Mouse (Mus musculus): Measurements from ENCODE around the gene Farp1. TPM values are rescaled to one million over a fixed set of nuclear protein-coding genes. Genes with fewer than 3 reads are reported as not detected.

The Farp1 gene
- polyA plus RNA-seq, 1 experiment, result 28.8 TPM

GRCm38 (mm10) chr14:121229036-121229773, 194.2 kb downstream of the Farp1 start:
- WGBS, result 50% methylated on average over 9 of the region's 9 CpGs
- H3K27ac ChIP-seq (ENCODE audit: insufficient read depth, low read depth, low read length), result no peak overlapping the region

GRCm38 (mm10) chr14:121231232-121231631, 196.2 kb downstream of the Farp1 start:
- no peak overlapping the region for H3K4me3 ChIP-seq (ENCODE audit: insufficient read depth, low read depth, low read length)
- H3K4me1 ChIP-seq (ENCODE audit: control insufficient read depth, insufficient read depth, low read length), result no peaks in the 10 kb centered on the region
- DNase-seq, result no peak
- H3K36me3 ChIP-seq (ENCODE audit: control insufficient read depth, insufficient read depth, low read length), result no peaks in the 10 kb centered on the region; the same call in 1 of the 2 replicates
- TF ChIP-seq POLR2A (IDR thresholded peaks at IDR 0.05; ENCODE audit: low read depth, low read length) (no peak), CTCF (conservative IDR thresholded peaks at IDR 0.05; ENCODE audit: insufficient read depth, insufficient read length, low read depth, low read length) (no peak)
- 95% methylated on average over 8 of the region's 8 CpGs for WGBS
- no peaks in the 10 kb centered on the region for H3K27me3 ChIP-seq (replicated peaks; ENCODE audit: control insufficient read depth, insufficient read depth, low read length)
- no peak overlapping the region for H3K27ac ChIP-seq (ENCODE audit: insufficient read depth, low read depth, low read length)

More at GRCm38 (mm10) chr14:121229036-121229773, 194.2 kb downstream of the Farp1 start:
- Histone ChIP-seq H3K27me3 (replicated peaks; ENCODE audit: control insufficient read depth, insufficient read depth, low read length) (no peaks in the 10 kb centered on the region), H3K4me1 (ENCODE audit: control insufficient read depth, insufficient read depth, low read length) (no peaks in the 10 kb centered on the region), H3K4me3 (ENCODE audit: insufficient read depth, low read depth, low read length) (no peak overlapping the region), H3K36me3 (ENCODE audit: control insufficient read depth, insufficient read depth, low read length) (no peaks in the 10 kb centered on the region; the same call in 1 of the 2 replicates)
- TF ChIP-seq POLR2A (IDR thresholded peaks at IDR 0.05; ENCODE audit: low read depth, low read length) (no peak), CTCF (conservative IDR thresholded peaks at IDR 0.05; ENCODE audit: insufficient read depth, insufficient read length, low read depth, low read length) (no peak)
- peak; percentile 33 for DNase-seq

DNA sequence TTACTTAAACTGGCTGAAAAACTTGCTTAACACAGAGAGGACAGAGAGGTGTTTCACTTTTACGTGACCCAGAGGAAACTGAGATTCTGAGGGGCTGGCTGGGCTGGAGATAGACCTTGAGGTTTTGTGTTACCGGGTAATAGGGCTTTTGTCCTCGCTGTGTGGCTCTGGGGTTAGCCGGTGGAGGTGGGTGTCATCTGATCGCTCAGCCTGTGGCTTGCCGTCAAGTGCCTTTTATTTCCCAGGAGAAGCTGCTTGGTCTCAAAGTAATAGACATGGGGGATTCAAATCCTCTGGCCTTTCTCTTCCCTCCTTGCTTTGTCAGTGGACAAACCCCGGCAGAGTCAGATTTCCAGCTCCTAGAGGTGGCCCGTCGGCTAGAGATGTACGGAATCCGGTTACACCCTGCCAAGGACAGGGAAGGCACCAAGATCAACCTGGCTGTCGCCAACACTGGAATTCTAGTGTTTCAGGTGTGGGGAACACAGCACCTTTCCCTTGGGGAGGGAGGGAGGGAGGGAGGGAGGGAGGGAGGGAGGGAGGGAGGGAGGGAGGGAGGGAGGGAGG, 199.8 kb downstream of the Farp1 start:
- Histone ChIP-seq H3K27ac (ENCODE audit: insufficient read depth, low read depth, low read length) (no peak overlapping the region), H3K4me1 (ENCODE audit: control insufficient read depth, insufficient read depth, low read length) (no peaks in the 10 kb centered on the region), H3K27me3 (replicated peaks; ENCODE audit: control insufficient read depth, insufficient read depth, low read length) (no peaks in the 10 kb centered on the region), H3K36me3 (ENCODE audit: control insufficient read depth, insufficient read depth, low read length) (no peaks in the 10 kb centered on the region; the same call in 1 of the 2 replicates), H3K4me3 (ENCODE audit: insufficient read depth, low read depth, low read length) (no peak overlapping the region)
- no peak for DNase-seq
- 68% methylated on average over 12 of the region's 12 CpGs for WGBS
- TF ChIP-seq CTCF (conservative IDR thresholded peaks at IDR 0.05; ENCODE audit: insufficient read depth, insufficient read length, low read depth, low read length) (no peak), POLR2A (IDR thresholded peaks at IDR 0.05; ENCODE audit: low read depth, low read length) (no peak)

DNA sequence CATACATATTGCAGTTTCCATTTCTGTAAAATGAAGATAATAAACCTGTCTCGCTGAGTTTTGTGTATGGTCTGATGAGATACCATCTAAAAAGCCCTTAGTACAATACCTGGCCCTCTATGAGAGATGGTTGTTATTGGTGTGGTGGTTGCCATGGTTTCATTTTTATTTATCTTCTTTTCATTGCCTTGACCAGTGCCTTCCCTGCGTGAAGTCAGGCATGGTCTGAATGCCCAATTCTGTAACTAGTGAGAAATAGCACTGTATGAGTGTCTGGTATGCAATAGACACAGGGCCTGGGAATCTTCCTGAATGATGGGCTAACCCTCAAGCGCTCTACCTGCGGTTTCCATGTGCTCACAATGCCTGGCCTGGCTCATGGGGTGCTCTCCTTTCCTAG, 201.7 kb downstream of the Farp1 start:
- Histone ChIP-seq H3K4me3 (ENCODE audit: insufficient read depth, low read depth, low read length) (no peak overlapping the region), H3K36me3 (ENCODE audit: control insufficient read depth, insufficient read depth, low read length) (no peaks in the 10 kb centered on the region; the same call in 1 of the 2 replicates), H3K27ac (ENCODE audit: insufficient read depth, low read depth, low read length) (no peak overlapping the region), H3K27me3 (replicated peaks; ENCODE audit: control insufficient read depth, insufficient read depth, low read length) (no peaks in the 10 kb centered on the region), H3K4me1 (ENCODE audit: control insufficient read depth, insufficient read depth, low read length) (no peaks in the 10 kb centered on the region)
- TF ChIP-seq CTCF (conservative IDR thresholded peaks at IDR 0.05; ENCODE audit: insufficient read depth, insufficient read length, low read depth, low read length), result no peak
- DNase-seq, result no peak
- 92% methylated on average over 4 of the region's 4 CpGs for WGBS

- WGBS, result 93% methylated on average over 10 of the region's 10 CpGs
- Histone ChIP-seq H3K27me3 (replicated peaks; ENCODE audit: control insufficient read depth, insufficient read depth, low read length) (no peaks in the 10 kb centered on the region), H3K4me1 (ENCODE audit: control insufficient read depth, insufficient read depth, low read length) (no peaks in the 10 kb centered on the region), H3K27ac (ENCODE audit: insufficient read depth, low read depth, low read length) (no peak overlapping the region), H3K36me3 (ENCODE audit: control insufficient read depth, insufficient read depth, low read length) (no peaks in the 10 kb centered on the region), H3K4me3 (ENCODE audit: insufficient read depth, low read depth, low read length) (no peak overlapping the region)
- TF ChIP-seq CTCF (conservative IDR thresholded peaks at IDR 0.05; ENCODE audit: insufficient read depth, insufficient read length, low read depth, low read length), result no peak
- no peak for TF ChIP-seq POLR2A (IDR thresholded peaks at IDR 0.05; ENCODE audit: low read depth, low read length)
- DNase-seq, result no peak
These were observed 203.7 kb downstream of the Farp1 start for GRCm38 (mm10) chr14:121238727-121239126.

DNA sequence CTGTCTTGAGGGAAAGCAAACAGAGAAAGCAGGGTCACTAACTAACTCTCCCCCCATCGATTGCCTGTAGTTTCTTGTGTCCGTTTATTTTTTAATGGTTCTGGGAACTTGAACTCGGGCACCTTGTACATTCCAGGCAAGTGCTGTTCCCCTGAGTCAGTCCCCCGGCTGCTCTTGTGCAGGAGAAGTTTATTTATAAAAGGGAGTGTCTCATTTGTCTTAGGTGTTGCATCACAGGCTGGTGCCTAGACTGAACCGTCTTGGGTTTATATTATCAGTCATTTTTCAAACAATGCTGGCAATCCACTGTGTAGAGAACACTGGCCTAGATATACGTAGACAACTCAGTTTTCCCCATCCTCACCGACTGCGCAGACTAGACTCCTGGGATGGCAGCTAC, 204.4 kb downstream of the Farp1 start:
- no peak overlapping the region for H3K27ac ChIP-seq (ENCODE audit: insufficient read depth, low read depth, low read length)
- TF ChIP-seq CTCF (conservative IDR thresholded peaks at IDR 0.05; ENCODE audit: insufficient read depth, insufficient read length, low read depth, low read length), result no peak
- no peak for TF ChIP-seq POLR2A (IDR thresholded peaks at IDR 0.05; ENCODE audit: low read depth, low read length)
- no peaks in the 10 kb centered on the region for H3K4me1 ChIP-seq (ENCODE audit: control insufficient read depth, insufficient read depth, low read length)
- H3K36me3 ChIP-seq (ENCODE audit: control insufficient read depth, insufficient read depth, low read length), result no peaks in the 10 kb centered on the region
- no peak for DNase-seq
- H3K27me3 ChIP-seq (replicated peaks; ENCODE audit: control insufficient read depth, insufficient read depth, low read length), result no peaks in the 10 kb centered on the region
- 63% methylated on average over 8 of the region's 8 CpGs for WGBS
- H3K4me3 ChIP-seq (ENCODE audit: insufficient read depth, low read depth, low read length), result no peak overlapping the region

GRCm38 (mm10) chr14:121244104-121244503, 209.1 kb downstream of the Farp1 start:
- Histone ChIP-seq H3K36me3 (ENCODE audit: control insufficient read depth, insufficient read depth, low read length) (no peaks in the 10 kb centered on the region), H3K27me3 (replicated peaks; ENCODE audit: control insufficient read depth, insufficient read depth, low read length) (no peaks in the 10 kb centered on the region), H3K4me3 (ENCODE audit: insufficient read depth, low read depth, low read length) (no peak overlapping the region), H3K4me1 (ENCODE audit: control insufficient read depth, insufficient read depth, low read length) (no peaks in the 10 kb centered on the region), H3K27ac (ENCODE audit: insufficient read depth, low read depth, low read length) (no peak overlapping the region)
- no peak for TF ChIP-seq CTCF (conservative IDR thresholded peaks at IDR 0.05; ENCODE audit: insufficient read depth, insufficient read length, low read depth, low read length)
- TF ChIP-seq POLR2A (IDR thresholded peaks at IDR 0.05; ENCODE audit: low read depth, low read length), result no peak
- 93% methylated on average over 15 of the region's 15 CpGs for WGBS
- no peak for DNase-seq
